Mouse (Mus musculus): ENCODE measurements around the gene Wdr72.

Gene Wdr72

GRCm38 (mm10) chr9:74228272-74228671, 118.1 kb downstream of the Wdr72 start:
- in situ Hi-C loops (cut with MboI, MseI) = no loop called here

- in situ Hi-C loops (cut with MboI, MseI) = loop anchor here (10.0 kb wide), 2 partner anchors 784 to 1504 kb away; no protein-coding TSS in a partner anchor
These were observed 131.1 kb downstream of the Wdr72 start for GRCm38 (mm10) chr9:74241292-74241691.

- in situ Hi-C loops (cut with MboI, MseI) = loop anchor here (10.0 kb wide), 2 partner anchors 777 to 1497 kb away; no protein-coding TSS in a partner anchor
These were observed 137.9 kb downstream of the Wdr72 start for GRCm38 (mm10) chr9:74248084-74248483.

GRCm38 (mm10) chr9:74249486-74249885, 139.3 kb downstream of the Wdr72 start:
- in situ Hi-C loops (cut with MboI, MseI) = loop anchor here (10.0 kb wide), 2 partner anchors 775 to 1495 kb away; no protein-coding TSS in a partner anchor

- in situ Hi-C loops (cut with MboI, MseI) = no loop called here
These were observed 140.4 kb downstream of the Wdr72 start for GRCm38 (mm10) chr9:74250522-74250921.

GRCm38 (mm10) chr9:74258389-74258788, 148.2 kb downstream of the Wdr72 start:
- in situ Hi-C loops (cut with MboI, MseI) = no loop called here

- in situ Hi-C loops (cut with MboI, MseI) = no loop called here
These were observed 167.7 kb downstream of the Wdr72 start for GRCm38 (mm10) chr9:74277752-74278385.

- in situ Hi-C loops (cut with MboI, MseI) = no loop called here
These were observed 171.9 kb downstream of the Wdr72 start for GRCm38 (mm10) chr9:74282072-74282471.

- in situ Hi-C loops (cut with MboI, MseI) = no loop called here
These were observed 176.1 kb downstream of the Wdr72 start for GRCm38 (mm10) chr9:74286210-74286609.

GRCm38 (mm10) chr9:74294479-74294878, 184.3 kb downstream of the Wdr72 start:
- in situ Hi-C loops (cut with MboI, MseI) = no loop called here

- in situ Hi-C loops (cut with MboI, MseI) = no loop called here
These were observed 208.6 kb downstream of the Wdr72 start for GRCm38 (mm10) chr9:74318771-74319170.

GRCm38 (mm10) chr9:74324089-74324924, 214.2 kb downstream of the Wdr72 start:
- in situ Hi-C loops (cut with MboI, MseI) = no loop called here

GRCm38 (mm10) chr9:74324925-74325295, 214.8 kb downstream of the Wdr72 start:
- in situ Hi-C loops (cut with MboI, MseI) = no loop called here

GRCm38 (mm10) chr9:74325981-74326380, 215.8 kb downstream of the Wdr72 start:
- in situ Hi-C loops (cut with MboI, MseI) = no loop called here

- in situ Hi-C loops (cut with MboI, MseI) = no loop called here
These were observed 218.7 kb downstream of the Wdr72 start for GRCm38 (mm10) chr9:74328821-74329220.

GRCm38 (mm10) chr9:74330706-74331495, 220.7 kb downstream of the Wdr72 start:
- in situ Hi-C loops (cut with MboI, MseI) = loop anchor here (10.0 kb wide), 1 partner anchor 924 kb away; no protein-coding TSS in a partner anchor

- in situ Hi-C loops (cut with MboI, MseI) = loop anchor here (10.0 kb wide), 1 partner anchor 922 kb away; no protein-coding TSS in a partner anchor
These were observed 222.2 kb downstream of the Wdr72 start for GRCm38 (mm10) chr9:74332321-74332720.
